Mouse (Mus musculus): Measurements from ENCODE around the gene Rln3.
A peak's percentile ranks its signal among the peaks of the same experiment; 100 is the strongest.

The Rln3 gene

DNA sequence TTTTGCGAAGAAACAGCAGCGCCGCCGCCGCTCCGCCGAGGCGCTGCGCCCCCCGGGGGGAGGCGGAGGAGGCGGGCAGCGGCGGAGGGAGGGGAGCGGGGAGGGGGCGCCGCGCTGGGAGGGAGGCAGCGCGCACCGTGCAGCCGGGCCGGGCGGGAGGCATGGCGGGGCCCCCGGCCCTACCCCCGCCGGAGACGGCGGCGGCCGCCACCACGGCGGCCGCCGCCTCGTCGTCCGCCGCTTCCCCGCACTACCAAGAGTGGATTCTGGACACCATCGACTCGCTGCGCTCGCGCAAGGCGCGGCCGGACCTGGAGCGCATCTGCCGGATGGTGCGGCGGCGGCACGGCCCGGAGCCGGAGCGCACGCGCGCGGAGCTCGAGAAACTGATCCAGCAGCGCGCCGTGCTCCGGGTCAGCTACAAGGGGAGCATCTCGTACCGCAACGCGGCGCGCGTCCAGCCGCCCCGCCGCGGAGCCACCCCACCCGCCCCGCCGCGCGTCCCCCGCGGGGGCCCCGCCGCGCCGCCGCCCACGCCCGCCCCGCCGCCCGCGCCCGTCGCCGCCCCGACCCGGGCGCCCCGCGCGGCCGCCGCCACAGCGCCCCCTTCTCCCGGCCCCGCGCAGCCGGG, 47.2 kb downstream of the Rln3 start, which contains the start of gene Samd1:
Gene Samd1 (plus strand): TSS at position 162 of the 631 bp plus-strand sequence.
- DNase-seq (ENCODE audit: low read depth, low spot score): no peak

DNA sequence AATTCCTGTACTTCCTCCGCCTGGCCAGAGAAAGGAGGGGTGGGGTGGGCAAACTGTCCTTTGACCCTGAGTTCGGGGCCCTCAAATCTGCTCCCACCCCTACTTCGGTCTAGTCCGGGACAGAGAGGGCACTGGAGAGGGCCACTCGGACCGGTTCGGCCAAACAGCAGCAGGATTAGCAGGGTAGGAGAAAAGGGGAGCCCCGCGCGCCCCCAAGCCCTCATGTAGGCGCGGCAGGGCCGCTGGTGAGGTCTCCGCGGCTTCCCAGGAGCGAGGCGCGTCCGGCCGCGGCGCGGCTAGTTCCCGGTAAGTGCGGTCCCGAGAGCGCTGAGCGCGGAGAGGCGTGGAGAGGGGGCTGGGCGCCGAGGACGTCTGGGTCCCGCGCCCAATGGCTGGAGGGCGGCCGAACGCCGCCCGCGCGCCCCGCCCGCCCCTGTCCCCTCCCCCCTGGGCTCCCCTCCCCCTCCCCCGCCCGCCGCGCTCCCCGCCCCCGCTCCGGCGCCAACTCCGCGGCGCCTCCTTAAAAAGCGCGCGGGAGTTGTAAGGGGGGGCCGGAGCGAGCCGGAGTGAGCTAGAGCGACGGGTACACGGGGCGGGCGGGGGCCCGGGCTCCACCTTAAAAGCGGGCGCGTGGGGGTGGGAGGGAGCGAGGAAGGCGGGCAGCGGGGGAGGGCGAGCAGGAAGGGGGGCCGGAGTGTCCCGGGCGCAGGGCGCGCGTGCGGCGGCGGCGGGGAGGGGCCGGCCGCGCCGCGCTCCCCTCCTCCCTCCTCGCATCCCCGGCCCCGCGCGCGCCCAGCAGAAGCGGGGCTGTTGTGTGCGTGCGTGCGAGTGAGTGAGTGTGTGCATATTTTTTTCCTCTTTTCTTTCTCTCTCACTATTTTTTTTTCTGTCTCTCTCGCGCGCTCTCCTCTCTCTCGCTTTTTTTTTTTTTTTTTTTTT, 48.0 kb downstream of the Rln3 start:
- DNase-seq (ENCODE audit: low read depth, low spot score): peak; percentile 65

DNA sequence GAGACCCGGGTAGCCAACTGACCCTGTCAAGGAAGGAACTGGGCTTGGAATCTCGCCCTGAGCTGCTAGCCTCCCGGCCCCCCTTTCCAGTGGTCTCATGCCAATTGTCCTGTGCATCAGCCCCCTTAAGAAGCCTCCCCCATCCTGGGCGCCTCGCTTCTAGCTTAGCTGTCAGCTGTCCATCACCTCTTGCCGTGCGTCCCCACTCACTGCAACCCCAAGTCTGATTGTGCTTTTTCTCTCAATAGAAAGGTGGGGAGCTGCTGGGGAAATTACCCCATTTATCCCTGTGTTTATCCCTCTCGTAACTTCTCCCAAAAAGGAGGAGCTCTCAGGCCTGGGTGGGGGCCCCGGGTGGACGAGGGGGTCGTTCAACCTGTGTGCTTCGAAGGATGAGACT, 48.8 kb downstream of the Rln3 start:
- DNase-seq (ENCODE audit: low read depth, low spot score): no peak

- no peak for DNase-seq (ENCODE audit: low read depth, low spot score)
These were observed 50.8 kb downstream of the Rln3 start for GRCm38 (mm10) chr8:83994030-83994429.
